Mouse (Mus musculus) embryo, embryonic 9.5 days (tissue): ENCODE data around the gene Vars.

Experiments used
- DNase-seq: peaks from one replicate; pipeline ENCODE4 v3.0.0-alpha.2; 2017; ENCODE audit errors: extremely low spot score

The Vars gene

GRCm38 (mm10) chr17:35048149-35048931 lies 47.6 kb downstream of the Vars start:
- DNase-seq = peak; percentile 39

- DNase-seq = no peak
These were observed 48.2 kb downstream of the Vars start for GRCm38 (mm10) chr17:35048932-35049440.

GRCm38 (mm10) chr17:35049561-35050016 lies 48.8 kb downstream of the Vars start, which contains the start of gene Clic1:
Gene Clic1, plus strand, starts transcription at chr17:35049966.
- peak; percentile 85 for DNase-seq

- peak; percentile 81 for DNase-seq
These were observed 49.5 kb downstream of the Vars start for GRCm38 (mm10) chr17:35050126-35050750.

- peak; percentile 79 for DNase-seq
These were observed 50.6 kb downstream of the Vars start for GRCm38 (mm10) chr17:35051156-35052086.

GRCm38 (mm10) chr17:35052271-35052798 lies 51.5 kb downstream of the Vars start:
- no peak for DNase-seq

GRCm38 (mm10) chr17:35055691-35056495 lies 55.1 kb downstream of the Vars start:
- no peak for DNase-seq

GRCm38 (mm10) chr17:35057090-35057489 lies 56.3 kb downstream of the Vars start:
- no peak for DNase-seq

- DNase-seq = no peak
These were observed 57.5 kb downstream of the Vars start for GRCm38 (mm10) chr17:35058316-35058715.

- peak; percentile 95 for DNase-seq
These were observed 58.4 kb downstream of the Vars start, which contains the start of gene Ddah2 for GRCm38 (mm10) chr17:35058911-35059892. Gene Ddah2, plus strand, starts transcription at chr17:35059035.

- DNase-seq = no peak
These were observed 59.3 kb downstream of the Vars start for GRCm38 (mm10) chr17:35060071-35060470.

- DNase-seq = no peak
These were observed 60.0 kb downstream of the Vars start for GRCm38 (mm10) chr17:35060737-35061297.

- no peak for DNase-seq
These were observed 60.5 kb downstream of the Vars start for GRCm38 (mm10) chr17:35061299-35061698.

GRCm38 (mm10) chr17:35063466-35063865 lies 62.7 kb downstream of the Vars start:
- no peak for DNase-seq

- no peak for DNase-seq
These were observed 63.6 kb downstream of the Vars start for GRCm38 (mm10) chr17:35064378-35064877.

GRCm38 (mm10) chr17:35064951-35065947 lies 64.5 kb downstream of the Vars start, which contains the start of gene Ly6g6c:
Gene Ly6g6c, plus strand, starts transcription at chr17:35065388.
- DNase-seq = peak; percentile 61
